9 mouse cellular contexts compared by ENCODE assay signal in genomic region chr10:80445898-80446601, GRCm38 (mm10). TPM values are rescaled to one million over a fixed set of nuclear protein-coding genes. Genes with fewer than 3 reads are reported as not detected.
DNase-seq lines count a peak whose midpoint lies in the region; ATAC-seq and TF ChIP-seq lines count a peak whose summit lies in the region.
"Had no signal": no experiment of that assay in that cellular context is flagged by ENCODE, and none has a peak within 500 bp of the region (broad histone marks: within the 10 kb centered on the region; RNA-seq: fewer than 3 reads in every experiment).

No protein-coding gene starts in this region.

- 6% methylated on average over 26 of the region's 26 CpGs for WGBS in forebrain, embryonic 12.5 days
- WGBS in lung, adult 2 months = 9% methylated on average over 26 of the region's 26 CpGs

- peak; percentile 71 for ATAC-seq in forebrain, embryonic 12.5 days (ENCODE audit: low FRiP score)
- peak; percentile 79 for ATAC-seq in neutrophil, adult 5-6 weeks (ENCODE audit: extremely low read depth, insufficient number of reproducible peaks, low FRiP score, poor library complexity, severe bottlenecking)

- peak; percentile 93 for TF ChIP-seq CTCF in lung, adult 2 months (IDR thresholded peaks at IDR 0.05; ENCODE audit: insufficient read depth, low read length)

- peaks cover 59% of the 10 kb centered on the region for H3K27me3 ChIP-seq in forebrain, embryonic 12.5 days

- H3K4me3 ChIP-seq in forebrain, embryonic 12.5 days (replicated peaks) = peak overlapping the region; percentile 7; the same call in 1 of the 2 replicates
- no peak overlapping the region for H3K4me3 ChIP-seq in lung, adult 2 months (replicated peaks; ENCODE audit: extremely low read depth, low read depth, low read length)
- H3K4me3 ChIP-seq: erythroblast, embryonic 14.5 days had no signal

- peak; percentile 78 to 79 for DNase-seq in CD8-positive naive resting alpha-beta T cell, adult 2 months (ENCODE audit: low read depth in 2 of 2, low spot score in 2 of 2)
- DNase-seq in c-Kit-negative CD71-positive TER-119-positive erythroid progenitor cells, embryonic 14.5 days (ENCODE audit: low read depth, low spot score) = peak; percentile 66
- peak; percentile 78 to 85 for DNase-seq in heart, postnatal 36 days
- DNase-seq in layer of hippocampus, adult 18-20 months (ENCODE audit: low spot score in 2 of 2) = peak; percentile 54 to 82
- DNase-seq in lung, adult 2 months = peak; percentile 74
- peak; percentile 86 for DNase-seq in testis, postnatal 10 days (ENCODE audit: low spot score)

- H3K36me3 ChIP-seq in forebrain, embryonic 12.5 days (replicated peaks) = no peaks in the 10 kb centered on the region

- H3K9me3 ChIP-seq in forebrain, embryonic 12.5 days = no peaks in the 10 kb centered on the region

- no peak for TF ChIP-seq POLR2A in lung, adult 2 months (IDR thresholded peaks at IDR 0.05; ENCODE audit: borderline replicate concordance, extremely low read depth, low read depth, low read length)

- H3K27ac ChIP-seq in forebrain, embryonic 12.5 days = no peak overlapping the region

- no peak overlapping the region for H3K9ac ChIP-seq in forebrain, embryonic 12.5 days

- peak overlapping the region; percentile 47 for H3K4me2 ChIP-seq in forebrain, embryonic 12.5 days

- intact Hi-C loops in heart, postnatal 36 days (cut with DNase I) = loop anchor here (1.0 kb wide), 1 partner anchor 63 kb away; no protein-coding TSS in a partner anchor

- H3K4me1 ChIP-seq in forebrain, embryonic 12.5 days = peaks cover 4% of the 10 kb centered on the region
- peaks cover 2% of the 10 kb centered on the region; the same call in 1 of the 2 replicates for H3K4me1 ChIP-seq in lung, adult 2 months (ENCODE audit: control insufficient read depth, insufficient read depth, low read length)

RNA-seq across cellular contexts. Expression of gene Tcf3, which starts 12.6 kb away (rescaled TPM):
- 203 and 205 TPM in 2 replicates for polyA plus RNA-seq in forebrain, embryonic 12.5 days (2016; fragmentation: Nextera tagmentation; extraction: Ambion mirVana)
- 10 to 100 TPM; 17.9 to 20.9 TPM for total RNA-seq in heart, postnatal 36 days (2021)
- total RNA-seq in layer of hippocampus, adult 18-20 months (2021) = 10 to 100 TPM; 27.1 to 27.3 TPM
- polyA plus RNA-seq in lung, adult 2 months (2012; rRNA removed) = 94.7 and 98.6 TPM in 2 replicates
- total RNA-seq in neutrophil, adult 5-6 weeks (2017) = 81.3 and 86.5 TPM in 2 replicates

RNA-seq across cellular contexts. Expression of gene Uqcr11, which starts 39.4 kb away (rescaled TPM):
- 371 and 400 TPM in 2 replicates for polyA plus RNA-seq in forebrain, embryonic 12.5 days (2016; fragmentation: Nextera tagmentation; extraction: Ambion mirVana)
- 1,000 to 10,000 TPM; 1,920 to 2,020 TPM for total RNA-seq in heart, postnatal 36 days (2021)
- total RNA-seq in layer of hippocampus, adult 18-20 months (2021) = 100 to 1,000 TPM; 410 to 413 TPM
- 1,202 and 1,263 TPM in 2 replicates for polyA plus RNA-seq in lung, adult 2 months (2012; rRNA removed)
- 35.4 and 38.2 TPM in 2 replicates for total RNA-seq in neutrophil, adult 5-6 weeks (2017)

RNA-seq across cellular contexts. Expression of gene Mbd3, which starts 46.7 kb away (rescaled TPM):
- 312 and 327 TPM in 2 replicates for polyA plus RNA-seq in forebrain, embryonic 12.5 days (2016; fragmentation: Nextera tagmentation; extraction: Ambion mirVana)
- 10 to 100 TPM; 82.1 to 82.2 TPM for total RNA-seq in heart, postnatal 36 days (2021)
- total RNA-seq in layer of hippocampus, adult 18-20 months (2021) = 100 to 1,000 TPM; 159 to 162 TPM
- 131 and 143 TPM in 2 replicates for polyA plus RNA-seq in lung, adult 2 months (2012; rRNA removed)
- total RNA-seq in neutrophil, adult 5-6 weeks (2017) = 26.9 and 27.0 TPM in 2 replicates

RNA-seq across cellular contexts. Expression of gene Onecut3, which starts 48.6 kb away (rescaled TPM):
- 0.68 and 0.83 TPM in 2 replicates for polyA plus RNA-seq in forebrain, embryonic 12.5 days (2016; fragmentation: Nextera tagmentation; extraction: Ambion mirVana)
- total RNA-seq in heart, postnatal 36 days (2021) = not detected
- under 1 TPM in 1 of 2 experiments, not detected in 1; 0.07 TPM for total RNA-seq in layer of hippocampus, adult 18-20 months (2021)
- polyA plus RNA-seq in lung, adult 2 months (2012; rRNA removed) = not detected in 2 replicates
- not detected in 2 replicates for total RNA-seq in neutrophil, adult 5-6 weeks (2017)
- polyA plus RNA-seq: erythroblast, embryonic 14.5 days had no signal

RNA-seq across cellular contexts. Expression of gene Mex3d, which starts 58.6 kb away (rescaled TPM):
- 17.3 and 21.3 TPM in 2 replicates for polyA plus RNA-seq in forebrain, embryonic 12.5 days (2016; fragmentation: Nextera tagmentation; extraction: Ambion mirVana)
- 1 to 10 TPM; 8.1 to 8.6 TPM for total RNA-seq in heart, postnatal 36 days (2021)
- 10 to 100 TPM; 17.9 to 19.1 TPM for total RNA-seq in layer of hippocampus, adult 18-20 months (2021)
- 37.5 and 48.3 TPM in 2 replicates for polyA plus RNA-seq in lung, adult 2 months (2012; rRNA removed)
- 4.1 and 4.8 TPM in 2 replicates for total RNA-seq in neutrophil, adult 5-6 weeks (2017)

Comparison
In these comparisons a context has a peak if more than half of its experiments do, and no peak if none do; other contexts are left out.
1. RNA of gene Uqcr11, which starts 39.4 kb away (total RNA-seq): 1,920 to 2,020 TPM in heart, postnatal 36 days and 410 to 413 TPM in layer of hippocampus, adult 18-20 months; 35.4 to 38.2 TPM in neutrophil, adult 5-6 weeks; every median in the first group is over 10 times any median in the second.
2. Peak in every context shown above with its lines, with median percentiles within 50 percentile points of each other: DNase-seq.